Mouse (Mus musculus): ENCODE measurements around the gene Efs. TPM values are rescaled to one million over a fixed set of nuclear protein-coding genes. Genes with fewer than 3 reads are reported as not detected.
"Not testable (repeated sequence)": the region's sequence is repeated elsewhere in the genome, so short reads cannot be mapped to it uniquely, and the experiment has no call there.

Gene Efs
- polyA plus RNA-seq, 1 experiment from 2014 or later, result not detected

- WGBS (ENCODE audit: missing documents), result 81% methylated on average over 4 of the region's 4 CpGs
- Histone ChIP-seq H3K27ac (no peak overlapping the region), H3K36me3 (ENCODE audit: inconsistent target) (no peaks in the 10 kb centered on the region), H3K79me2 (ENCODE audit: inconsistent target) (no peaks in the 10 kb centered on the region), H3K4me3 (ENCODE audit: inconsistent target) (no peak overlapping the region)
Observed at GRCm38 (mm10) chr14:54958503-54958902, 32.6 kb upstream of the Efs start.

GRCm38 (mm10) chr14:54956533-54956932 lies 30.6 kb upstream of the Efs start:
- 90% methylated on average over 9 of the region's 9 CpGs for WGBS (ENCODE audit: missing documents)
- Histone ChIP-seq H3K4me3 (ENCODE audit: inconsistent target) (no peak overlapping the region), H3K79me2 (ENCODE audit: inconsistent target) (no peaks in the 10 kb centered on the region), H3K36me3 (ENCODE audit: inconsistent target) (no peaks in the 10 kb centered on the region), H3K27ac (no peak overlapping the region)

- no peak overlapping the region for H3K4me3 ChIP-seq (ENCODE audit: inconsistent target)
- 83% methylated on average over 2 of the region's 3 CpGs for WGBS (ENCODE audit: missing documents)
- H3K79me2 ChIP-seq (ENCODE audit: inconsistent target), result no peaks in the 10 kb centered on the region
- no peaks in the 10 kb centered on the region for H3K36me3 ChIP-seq (ENCODE audit: inconsistent target)
- H3K27ac ChIP-seq, result no peak overlapping the region
Observed at GRCm38 (mm10) chr14:54955481-54955880, 29.6 kb upstream of the Efs start.

- WGBS (ENCODE audit: missing documents), result 83% methylated on average over 3 of the region's 3 CpGs
- Histone ChIP-seq H3K27ac (no peak overlapping the region), H3K4me3 (ENCODE audit: inconsistent target) (no peak overlapping the region), H3K36me3 (ENCODE audit: inconsistent target) (no peaks in the 10 kb centered on the region), H3K79me2 (ENCODE audit: inconsistent target) (no peaks in the 10 kb centered on the region)
Observed at GRCm38 (mm10) chr14:54954474-54954873, 28.5 kb upstream of the Efs start.

- Histone ChIP-seq H3K79me2 (ENCODE audit: inconsistent target) (no peaks in the 10 kb centered on the region), H3K4me3 (ENCODE audit: inconsistent target) (no peak overlapping the region), H3K27ac (no peak overlapping the region), H3K36me3 (ENCODE audit: inconsistent target) (no peaks in the 10 kb centered on the region)
- WGBS (ENCODE audit: missing documents), result 90% methylated on average over 8 of the region's 8 CpGs
Observed at GRCm38 (mm10) chr14:54953664-54954206, 27.8 kb upstream of the Efs start.

- H3K79me2 ChIP-seq (ENCODE audit: inconsistent target), result no peaks in the 10 kb centered on the region
- H3K4me3 ChIP-seq (ENCODE audit: inconsistent target), result no peak overlapping the region
- H3K36me3 ChIP-seq (ENCODE audit: inconsistent target), result no peaks in the 10 kb centered on the region
- WGBS (ENCODE audit: missing documents), result 91% methylated on average over 6 of the region's 6 CpGs
- H3K27ac ChIP-seq, result no peak overlapping the region
Observed at GRCm38 (mm10) chr14:54951587-54951986, 25.7 kb upstream of the Efs start.

- 80% methylated on average over 10 of the region's 12 CpGs for WGBS (ENCODE audit: missing documents)
- Histone ChIP-seq H3K27ac (no peak overlapping the region), H3K79me2 (ENCODE audit: inconsistent target) (no peaks in the 10 kb centered on the region), H3K4me3 (ENCODE audit: inconsistent target) (no peak overlapping the region), H3K36me3 (ENCODE audit: inconsistent target) (no peaks in the 10 kb centered on the region)
Observed at GRCm38 (mm10) chr14:54950493-54950892, 24.6 kb upstream of the Efs start.

GRCm38 (mm10) chr14:54948781-54949180 lies 22.9 kb upstream of the Efs start:
- no peaks in the 10 kb centered on the region for H3K36me3 ChIP-seq (ENCODE audit: inconsistent target)
- WGBS (ENCODE audit: missing documents), result 84% methylated on average over 9 of the region's 9 CpGs
- no peak overlapping the region for H3K4me3 ChIP-seq (ENCODE audit: inconsistent target)
- no peaks in the 10 kb centered on the region for H3K79me2 ChIP-seq (ENCODE audit: inconsistent target)
- H3K27ac ChIP-seq, result no peak overlapping the region

- H3K27ac ChIP-seq; H3K36me3 ChIP-seq (ENCODE audit: inconsistent target); H3K79me2 ChIP-seq (ENCODE audit: inconsistent target); H3K4me3 ChIP-seq (ENCODE audit: inconsistent target): not testable (repeated sequence)
- 92% methylated on average over 5 of the region's 11 CpGs for WGBS (ENCODE audit: missing documents)
Observed at GRCm38 (mm10) chr14:54947008-54947407, 21.1 kb upstream of the Efs start.

GRCm38 (mm10) chr14:54945975-54946704 lies 20.2 kb upstream of the Efs start:
- Histone ChIP-seq H3K79me2 (ENCODE audit: inconsistent target) (no peaks in the 10 kb centered on the region), H3K27ac (no peak overlapping the region), H3K4me3 (ENCODE audit: inconsistent target) (no peak overlapping the region), H3K36me3 (ENCODE audit: inconsistent target) (no peaks in the 10 kb centered on the region)
- 88% methylated on average over 19 of the region's 19 CpGs for WGBS (ENCODE audit: missing documents)

- Histone ChIP-seq H3K79me2 (ENCODE audit: inconsistent target) (no peaks in the 10 kb centered on the region), H3K27ac (no peak overlapping the region), H3K36me3 (ENCODE audit: inconsistent target) (no peaks in the 10 kb centered on the region), H3K4me3 (ENCODE audit: inconsistent target) (no peak overlapping the region)
- 62% methylated on average over 2 of the region's 2 CpGs for WGBS (ENCODE audit: missing documents)
Observed at GRCm38 (mm10) chr14:54944939-54945338, 19.0 kb upstream of the Efs start.

- 94% methylated on average over 6 of the region's 7 CpGs for WGBS (ENCODE audit: missing documents)
- Histone ChIP-seq H3K27ac (no peak overlapping the region), H3K79me2 (ENCODE audit: inconsistent target) (no peaks in the 10 kb centered on the region), H3K36me3 (ENCODE audit: inconsistent target) (no peaks in the 10 kb centered on the region), H3K4me3 (ENCODE audit: inconsistent target) (no peak overlapping the region)
Observed at GRCm38 (mm10) chr14:54943971-54944370, 18.0 kb upstream of the Efs start.

GRCm38 (mm10) chr14:54942479-54942878 lies 16.6 kb upstream of the Efs start:
- H3K36me3 ChIP-seq (ENCODE audit: inconsistent target), result no peaks in the 10 kb centered on the region
- no peak overlapping the region for H3K27ac ChIP-seq
- H3K4me3 ChIP-seq (ENCODE audit: inconsistent target), result no peak overlapping the region
- 93% methylated on average over 8 of the region's 8 CpGs for WGBS (ENCODE audit: missing documents)
- H3K79me2 ChIP-seq (ENCODE audit: inconsistent target), result no peaks in the 10 kb centered on the region

GRCm38 (mm10) chr14:54941024-54941978 lies 15.4 kb upstream of the Efs start:
- no peak overlapping the region for H3K27ac ChIP-seq
- H3K36me3 ChIP-seq (ENCODE audit: inconsistent target), result no peaks in the 10 kb centered on the region
- no peak overlapping the region for H3K4me3 ChIP-seq (ENCODE audit: inconsistent target)
- 60% methylated on average over 13 of the region's 13 CpGs for WGBS (ENCODE audit: missing documents)
- H3K79me2 ChIP-seq (ENCODE audit: inconsistent target), result no peaks in the 10 kb centered on the region

GRCm38 (mm10) chr14:54940176-54940530 lies 14.2 kb upstream of the Efs start:
- WGBS (ENCODE audit: missing documents), result 66% methylated on average over 3 of the region's 3 CpGs
- H3K4me3 ChIP-seq (ENCODE audit: inconsistent target), result no peak overlapping the region
- H3K79me2 ChIP-seq (ENCODE audit: inconsistent target), result no peaks in the 10 kb centered on the region
- no peak overlapping the region for H3K27ac ChIP-seq
- no peaks in the 10 kb centered on the region for H3K36me3 ChIP-seq (ENCODE audit: inconsistent target)
